Mouse (Mus musculus) ES-Bruce4 (cell line): ENCODE measurements around the gene Otop2.

Experiments used
- CTCF ChIP-seq: IDR thresholded peaks from one replicate; pipeline ENCODE4 v1.8.1; 2011; ENCODE audit warnings: low read depth, low read length
- EP300 ChIP-seq: IDR thresholded peaks from 2 replicates; pipeline ENCODE4 v1.6.1; 2011; ENCODE audit warnings: low read depth, low read length; ENCODE audit not compliant: insufficient read depth
- POLR2A ChIP-seq: IDR thresholded peaks from one replicate; pipeline ENCODE4 v1.8.1; 2011; ENCODE audit warnings: low read length; ENCODE audit not compliant: insufficient read depth

DNA sequence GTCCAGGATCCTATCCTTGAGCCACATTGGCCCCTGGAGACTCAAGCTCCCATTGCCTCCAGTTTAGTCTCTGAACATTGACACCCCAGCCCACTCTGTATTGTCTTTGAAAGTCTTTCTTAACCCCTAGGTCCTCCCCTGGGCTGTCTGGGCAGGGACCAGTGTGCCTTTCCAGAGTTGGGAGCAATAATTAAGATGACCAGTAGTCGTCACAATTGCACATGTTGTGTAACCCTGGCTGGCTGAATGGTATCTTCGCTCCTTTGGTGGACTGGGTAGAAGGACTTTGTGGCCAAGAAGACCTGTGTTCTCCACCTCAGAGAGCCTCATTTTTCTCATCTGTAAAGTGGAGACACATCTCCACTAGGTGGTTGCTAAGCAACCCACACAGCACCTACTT, 7.3 kb downstream of the Otop2 start:
- no peak for TF ChIP-seq POLR2A
- peak; percentile 16 for TF ChIP-seq CTCF
- no peak for TF ChIP-seq EP300
